Comparison of ENCODE assay signal across 14 mouse cellular contexts in the genomic region with DNA sequence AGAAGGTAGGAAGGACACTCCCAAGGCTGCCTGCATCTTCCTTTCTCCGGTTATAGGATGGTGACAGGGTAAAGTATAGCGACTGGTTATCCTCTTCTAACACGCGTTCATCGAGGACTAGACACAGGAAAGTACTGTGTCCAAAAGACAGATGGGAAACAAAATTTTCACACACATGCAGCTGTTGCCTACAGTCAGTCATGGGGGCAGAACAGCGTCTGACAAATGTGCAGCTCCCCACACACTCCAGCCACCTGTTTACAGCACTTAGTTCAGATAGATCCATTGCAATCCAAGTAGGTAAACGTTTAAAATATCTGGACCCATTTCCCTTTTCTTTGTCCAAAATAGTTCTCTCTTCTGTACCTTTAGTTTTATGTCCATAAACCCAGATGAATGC.
"Had no signal": no experiment of that assay in that cellular context is flagged by ENCODE, and none has a peak within 500 bp of the region (broad histone marks: within the 10 kb centered on the region; RNA-seq: fewer than 3 reads in every experiment).

No protein-coding gene starts in this region.

- DNase-seq: kidney, adult 8-10 months; layer of hippocampus, adult 9-11 months; liver; liver, embryonic 13.5 days; liver, postnatal 0 days; lung, postnatal 14 days; right cerebral cortex, postnatal 14 days; thymus, adult 18-20 months; thymus, postnatal 14 days had no signal

- H3K27ac ChIP-seq: liver, embryonic 13.5 days; lung, embryonic 15.5 days; midbrain, embryonic 15.5 days; neural tube, embryonic 13.5 days had no signal

- H3K4me1 ChIP-seq: liver, embryonic 13.5 days; lung, embryonic 15.5 days; midbrain, embryonic 15.5 days had no signal

- H3K4me2 ChIP-seq: liver, embryonic 13.5 days; lung, embryonic 15.5 days; midbrain, embryonic 11.5 days; midbrain, embryonic 15.5 days; neural tube, embryonic 13.5 days had no signal

- H3K9me3 ChIP-seq: liver, embryonic 13.5 days; lung, embryonic 15.5 days; megakaryocyte, embryonic 14.5 days; midbrain, embryonic 15.5 days; neural tube, embryonic 13.5 days had no signal

- H3K4me3 ChIP-seq: liver, embryonic 13.5 days; lung, embryonic 15.5 days; megakaryocyte, embryonic 14.5 days; midbrain, embryonic 15.5 days; neural tube, embryonic 13.5 days had no signal

- H3K36me3 ChIP-seq: liver, embryonic 13.5 days; lung, embryonic 15.5 days; midbrain, embryonic 15.5 days; neural tube, embryonic 13.5 days had no signal

- H3K9ac ChIP-seq: liver, embryonic 13.5 days; liver, postnatal 0 days; lung, embryonic 15.5 days; midbrain, embryonic 15.5 days; neural tube, embryonic 13.5 days had no signal

- ATAC-seq: liver, postnatal 0 days; midbrain, embryonic 15.5 days had no signal

- H3K27me3 ChIP-seq: liver, embryonic 13.5 days; lung, embryonic 15.5 days; megakaryocyte, embryonic 14.5 days; midbrain, embryonic 15.5 days; neural tube, embryonic 13.5 days had no signal
